Mouse (Mus musculus) cerebellum, adult (tissue): ENCODE measurements around the gene Shank1.

Source experiments
- ATAC-seq: cut with Nextera tagmentation; 2 replicates; pipeline ENCODE4 v1.9.2; 2017; ENCODE audit warnings: mild to moderate bottlenecking, moderate library complexity, mixed read lengths; ENCODE audit not compliant: insufficient number of reproducible peaks, low FRiP score, low TSS enrichment

The Shank1 gene

GRCm38 (mm10) chr7:44337121-44337849 is 27.2 kb downstream of the Shank1 start:
- ATAC-seq: 0 out of 2 replicates have a peak, but pooled peaks have one; percentile 16

- no peak for ATAC-seq
Measured at GRCm38 (mm10) chr7:44340226-44340625, 30.2 kb downstream of the Shank1 start.

- no peak for ATAC-seq
Measured at GRCm38 (mm10) chr7:44341119-44341518, 31.1 kb downstream of the Shank1 start.

GRCm38 (mm10) chr7:44341714-44342113 is 31.7 kb downstream of the Shank1 start:
- ATAC-seq: no peak

- ATAC-seq: no peak
Measured at GRCm38 (mm10) chr7:44343459-44344015, 33.5 kb downstream of the Shank1 start.

- ATAC-seq: no peak
Measured at GRCm38 (mm10) chr7:44344622-44345021, 34.6 kb downstream of the Shank1 start.

GRCm38 (mm10) chr7:44349043-44349442 is 39.0 kb downstream of the Shank1 start:
- no peak for ATAC-seq

- peak; percentile 20; the same call in 1 of the 2 replicates for ATAC-seq
Measured at GRCm38 (mm10) chr7:44350957-44351711, 41.1 kb downstream of the Shank1 start.

- no peak for ATAC-seq
Measured at GRCm38 (mm10) chr7:44351881-44352749, 42.1 kb downstream of the Shank1 start.

- no peak for ATAC-seq
Measured at GRCm38 (mm10) chr7:44352750-44353600, 42.9 kb downstream of the Shank1 start.

GRCm38 (mm10) chr7:44353601-44354340 is 43.7 kb downstream of the Shank1 start:
- no peak for ATAC-seq

- ATAC-seq: no peak
Measured at GRCm38 (mm10) chr7:44355411-44355810, 45.4 kb downstream of the Shank1 start.

- no peak for ATAC-seq
Measured at GRCm38 (mm10) chr7:44356590-44357481, 46.8 kb downstream of the Shank1 start.

- ATAC-seq: no peak
Measured at GRCm38 (mm10) chr7:44357531-44357930, 47.5 kb downstream of the Shank1 start.

GRCm38 (mm10) chr7:44358012-44358411 is 48.0 kb downstream of the Shank1 start:
- ATAC-seq: no peak

- ATAC-seq: no peak
Measured at GRCm38 (mm10) chr7:44358886-44359654, 49.0 kb downstream of the Shank1 start.
